Mouse (Mus musculus): ENCODE measurements around the gene Bach2. TPM values are rescaled to one million over a fixed set of nuclear protein-coding genes. Genes with fewer than 3 reads are reported as not detected.

Gene Bach2
- polyA plus RNA-seq, 1 experiment from 2014 or later = 1.1 TPM

- Histone ChIP-seq H3K36me3 (ENCODE audit: control insufficient read depth, insufficient read depth) (no peaks in the 10 kb centered on the region), H3K4me3 (ENCODE audit: low read depth, low read length) (no peak overlapping the region), H3K27ac (ENCODE audit: low read depth, low read length) (no peak overlapping the region), H3K4me2 (replicated peaks; ENCODE audit: low read depth) (no peak overlapping the region), H3K9ac (ENCODE audit: low read depth, low read length) (no peak overlapping the region), H3K9me3 (ENCODE audit: control insufficient read depth) (no peaks in the 10 kb centered on the region), H3K4me1 (replicated peaks; ENCODE audit: control insufficient read depth, insufficient read depth, low read length) (no peaks in the 10 kb centered on the region), H3K27me3 (replicated peaks; ENCODE audit: control insufficient read depth, insufficient read depth, low read length) (no peaks in the 10 kb centered on the region)
- ATAC-seq = no peak
- 28% methylated on average over 11 of the region's 11 CpGs for WGBS
- no peak for TF ChIP-seq CTCF (IDR thresholded peaks at IDR 0.05; ENCODE audit: low read depth)
Measured at GRCm38 (mm10) chr4:32387479-32388240, 149.1 kb downstream of the Bach2 start.

- Histone ChIP-seq H3K27me3 (replicated peaks; ENCODE audit: control insufficient read depth, insufficient read depth, low read length) (no peaks in the 10 kb centered on the region), H3K9ac (ENCODE audit: low read depth, low read length) (no peak overlapping the region), H3K27ac (ENCODE audit: low read depth, low read length) (no peak overlapping the region), H3K36me3 (ENCODE audit: control insufficient read depth, insufficient read depth) (no peaks in the 10 kb centered on the region), H3K4me1 (replicated peaks; ENCODE audit: control insufficient read depth, insufficient read depth, low read length) (no peaks in the 10 kb centered on the region), H3K4me3 (ENCODE audit: low read depth, low read length) (no peak overlapping the region), H3K4me2 (replicated peaks; ENCODE audit: low read depth) (no peak overlapping the region), H3K9me3 (ENCODE audit: control insufficient read depth) (no peaks in the 10 kb centered on the region)
- no peak for ATAC-seq
- WGBS = 66% methylated on average over 9 of the region's 9 CpGs
- no peak for TF ChIP-seq CTCF (IDR thresholded peaks at IDR 0.05; ENCODE audit: low read depth)
Measured at GRCm38 (mm10) chr4:32388564-32388963, 150.0 kb downstream of the Bach2 start.

GRCm38 (mm10) chr4:32389107-32389800, 150.7 kb downstream of the Bach2 start:
- Histone ChIP-seq H3K9ac (ENCODE audit: low read depth, low read length) (no peak overlapping the region), H3K4me3 (ENCODE audit: low read depth, low read length) (no peak overlapping the region), H3K27me3 (replicated peaks; ENCODE audit: control insufficient read depth, insufficient read depth, low read length) (no peaks in the 10 kb centered on the region), H3K36me3 (ENCODE audit: control insufficient read depth, insufficient read depth) (no peaks in the 10 kb centered on the region), H3K9me3 (ENCODE audit: control insufficient read depth) (no peaks in the 10 kb centered on the region), H3K27ac (ENCODE audit: low read depth, low read length) (no peak overlapping the region), H3K4me1 (replicated peaks; ENCODE audit: control insufficient read depth, insufficient read depth, low read length) (no peaks in the 10 kb centered on the region), H3K4me2 (replicated peaks; ENCODE audit: low read depth) (no peak overlapping the region)
- 70% methylated on average over 14 of the region's 14 CpGs for WGBS
- TF ChIP-seq CTCF (IDR thresholded peaks at IDR 0.05; ENCODE audit: low read depth) = no peak
- no peak for ATAC-seq

- WGBS = 88% methylated on average over 8 of the region's 8 CpGs
- no peaks in the 10 kb centered on the region for H3K4me1 ChIP-seq (replicated peaks; ENCODE audit: control insufficient read depth, insufficient read depth, low read length)
- TF ChIP-seq CTCF (IDR thresholded peaks at IDR 0.05; ENCODE audit: low read depth) = no peak
- H3K9me3 ChIP-seq (ENCODE audit: control insufficient read depth) = no peaks in the 10 kb centered on the region
- no peak for ATAC-seq
- H3K27ac ChIP-seq (ENCODE audit: low read depth, low read length) = no peak overlapping the region
- no peak overlapping the region for H3K4me3 ChIP-seq (ENCODE audit: low read depth, low read length)
- no peaks in the 10 kb centered on the region for H3K36me3 ChIP-seq (ENCODE audit: control insufficient read depth, insufficient read depth)
- no peaks in the 10 kb centered on the region for H3K27me3 ChIP-seq (replicated peaks; ENCODE audit: control insufficient read depth, insufficient read depth, low read length)
- no peak overlapping the region for H3K9ac ChIP-seq (ENCODE audit: low read depth, low read length)
- no peak overlapping the region for H3K4me2 ChIP-seq (replicated peaks; ENCODE audit: low read depth)
Measured at GRCm38 (mm10) chr4:32391260-32391659, 152.7 kb downstream of the Bach2 start.

GRCm38 (mm10) chr4:32393226-32393625, 154.6 kb downstream of the Bach2 start:
- no peaks in the 10 kb centered on the region for H3K9me3 ChIP-seq (ENCODE audit: control insufficient read depth)
- no peaks in the 10 kb centered on the region for H3K36me3 ChIP-seq (ENCODE audit: control insufficient read depth, insufficient read depth)
- H3K27ac ChIP-seq (ENCODE audit: low read depth, low read length) = no peak overlapping the region
- WGBS = 79% methylated on average over 3 of the region's 3 CpGs
- ATAC-seq = no peak
- no peak overlapping the region for H3K4me3 ChIP-seq (ENCODE audit: low read depth, low read length)
- H3K9ac ChIP-seq (ENCODE audit: low read depth, low read length) = no peak overlapping the region
- H3K27me3 ChIP-seq (replicated peaks; ENCODE audit: control insufficient read depth, insufficient read depth, low read length) = no peaks in the 10 kb centered on the region
- no peak for TF ChIP-seq CTCF (IDR thresholded peaks at IDR 0.05; ENCODE audit: low read depth)
- H3K4me2 ChIP-seq (replicated peaks; ENCODE audit: low read depth) = no peak overlapping the region
- H3K4me1 ChIP-seq (replicated peaks; ENCODE audit: control insufficient read depth, insufficient read depth, low read length) = no peaks in the 10 kb centered on the region

- no peak overlapping the region for H3K4me3 ChIP-seq (ENCODE audit: low read depth, low read length)
- no peaks in the 10 kb centered on the region for H3K27me3 ChIP-seq (replicated peaks; ENCODE audit: control insufficient read depth, insufficient read depth, low read length)
- no peak overlapping the region for H3K4me2 ChIP-seq (replicated peaks; ENCODE audit: low read depth)
- TF ChIP-seq CTCF (IDR thresholded peaks at IDR 0.05; ENCODE audit: low read depth) = no peak
- no peaks in the 10 kb centered on the region for H3K9me3 ChIP-seq (ENCODE audit: control insufficient read depth)
- ATAC-seq = no peak
- H3K27ac ChIP-seq (ENCODE audit: low read depth, low read length) = no peak overlapping the region
- H3K36me3 ChIP-seq (ENCODE audit: control insufficient read depth, insufficient read depth) = no peaks in the 10 kb centered on the region
- H3K4me1 ChIP-seq (replicated peaks; ENCODE audit: control insufficient read depth, insufficient read depth, low read length) = no peaks in the 10 kb centered on the region
- H3K9ac ChIP-seq (ENCODE audit: low read depth, low read length) = no peak overlapping the region
- 82% methylated on average over 1 of the region's 1 CpGs for whole genome bisulfite sequencing
Measured at GRCm38 (mm10) chr4:32393951-32394350, 155.3 kb downstream of the Bach2 start.
